25 mouse cellular contexts compared by ENCODE assay signal in genomic region chr2:49813151-49813550, GRCm38 (mm10). TPM values are rescaled to one million over a fixed set of nuclear protein-coding genes. Genes with fewer than 3 reads are reported as not detected.
DNase-seq lines count a peak whose midpoint lies in the region; ATAC-seq and TF ChIP-seq lines count a peak whose summit lies in the region.
"Had no signal": no experiment of that assay in that cellular context is flagged by ENCODE, and none has a peak within 500 bp of the region (broad histone marks: within the 10 kb centered on the region; RNA-seq: fewer than 3 reads in every experiment).

No protein-coding gene starts in this region.

- 50% methylated on average over 4 of the region's 4 CpGs for WGBS in limb, embryonic 15.5 days
- 73% methylated on average over 4 of the region's 4 CpGs for WGBS in limb, embryonic 10.5 days
- 50% methylated on average over 4 of the region's 4 CpGs for WGBS in stomach, embryonic 16.5 days
- 53% methylated on average over 4 of the region's 4 CpGs for WGBS in intestine, postnatal 0 days

- no peak overlapping the region for H3K4me3 ChIP-seq in limb, embryonic 15.5 days
- no peak overlapping the region for H3K4me3 ChIP-seq in limb, embryonic 10.5 days
- H3K4me3 ChIP-seq in myocyte = no peak overlapping the region
- H3K4me3 ChIP-seq in stomach, embryonic 16.5 days (replicated peaks; ENCODE audit: low read length) = no peak overlapping the region
- H3K4me3 ChIP-seq in intestine, postnatal 0 days (ENCODE audit: low read depth, low read length) = no peak overlapping the region
- H3K4me3 ChIP-seq: embryonic facial prominence, embryonic 10.5 days; embryonic facial prominence, embryonic 13.5 days; erythroblast, embryonic 14.5 days; forebrain, embryonic 12.5 days; forebrain, embryonic 15.5 days; heart, embryonic 12.5 days; heart, embryonic 15.5 days; hindbrain, embryonic 10.5 days; hindbrain, embryonic 13.5 days had no signal

- H3K4me1 ChIP-seq in limb, embryonic 15.5 days = peaks cover 19% of the 10 kb centered on the region
- peaks cover 16% of the 10 kb centered on the region for H3K4me1 ChIP-seq in limb, embryonic 10.5 days
- H3K4me1 ChIP-seq in stomach, embryonic 16.5 days (ENCODE audit: control insufficient read depth, insufficient read depth, low read length) = peaks cover 30% of the 10 kb centered on the region
- peaks cover 4% of the 10 kb centered on the region; the same call in 1 of the 2 replicates for H3K4me1 ChIP-seq in intestine, postnatal 0 days (replicated peaks; ENCODE audit: control insufficient read depth, insufficient read depth, low read length)

- 0 out of 2 replicates have a peak overlapping the region, but pooled peaks have one; percentile 30 for H3K27ac ChIP-seq in limb, embryonic 15.5 days
- H3K27ac ChIP-seq in limb, embryonic 10.5 days = no peak overlapping the region
- peak overlapping the region; percentile 69 for H3K27ac ChIP-seq in stomach, embryonic 16.5 days (ENCODE audit: low read length)
- H3K27ac ChIP-seq in intestine, postnatal 0 days (ENCODE audit: low read depth, low read length) = no peak overlapping the region
- H3K27ac ChIP-seq: embryonic facial prominence, embryonic 10.5 days; embryonic facial prominence, embryonic 13.5 days; forebrain, embryonic 12.5 days; forebrain, embryonic 15.5 days; heart, embryonic 15.5 days; hindbrain, embryonic 10.5 days; hindbrain, embryonic 13.5 days had no signal

- H3K79me2 ChIP-seq in myocyte (ENCODE audit: control insufficient read depth, insufficient read depth) = no peaks in the 10 kb centered on the region

- DNase-seq in limb, embryonic 10.5 days (ENCODE audit: low spot score) = no peak
- DNase-seq in embryo, embryonic 11 days = no peak
- DNase-seq: adrenal gland, postnatal 14 days; cerebellum, adult 11 months; cerebellum, adult 2 months; cerebellum, adult 9-11 months; cerebellum, postnatal 25 days; gastrocnemius, postnatal 25 days; heart, postnatal 10 days; heart, postnatal 36 days had no signal

- ATAC-seq in limb, embryonic 15.5 days (ENCODE audit: insufficient number of reproducible peaks, low FRiP score, low TSS enrichment, low read depth) = no peak
- no peak for ATAC-seq in stomach, embryonic 16.5 days (ENCODE audit: insufficient read depth, low FRiP score)
- no peak for ATAC-seq in intestine, postnatal 0 days
- ATAC-seq: CD4-positive, CD25-positive, alpha-beta regulatory T cell, adult 4 months; forebrain, embryonic 15.5 days; hindbrain, embryonic 16.5 days had no signal

- no peak for TF ChIP-seq CTCF in intestine, postnatal 0 days (IDR thresholded peaks at IDR 0.05; ENCODE audit: low read depth)

- no peaks in the 10 kb centered on the region for H3K36me3 ChIP-seq in limb, embryonic 15.5 days
- no peaks in the 10 kb centered on the region for H3K36me3 ChIP-seq in limb, embryonic 10.5 days
- no peaks in the 10 kb centered on the region for H3K36me3 ChIP-seq in myocyte (ENCODE audit: control insufficient read depth, insufficient read depth)
- H3K36me3 ChIP-seq in stomach, embryonic 16.5 days (ENCODE audit: control insufficient read depth, insufficient read depth, low read length) = no peaks in the 10 kb centered on the region
- no peaks in the 10 kb centered on the region for H3K36me3 ChIP-seq in intestine, postnatal 0 days (ENCODE audit: control insufficient read depth, insufficient read depth)
- H3K36me3 ChIP-seq: embryonic facial prominence, embryonic 10.5 days; embryonic facial prominence, embryonic 13.5 days; forebrain, embryonic 12.5 days; forebrain, embryonic 15.5 days; heart, embryonic 12.5 days; heart, embryonic 15.5 days; hindbrain, embryonic 10.5 days; hindbrain, embryonic 13.5 days had no signal

- TF ChIP-seq POLR2A in myocyte (IDR thresholded peaks at IDR 0.05; ENCODE audit: insufficient read length, low read depth) = no peak

- H3ac ChIP-seq in myocyte (ENCODE audit: control insufficient read depth, insufficient read length) = no peak overlapping the region

- H3K27me3 ChIP-seq in limb, embryonic 15.5 days = no peaks in the 10 kb centered on the region
- H3K27me3 ChIP-seq in limb, embryonic 10.5 days (ENCODE audit: low read depth, poor library complexity, severe bottlenecking) = no peaks in the 10 kb centered on the region
- no peaks in the 10 kb centered on the region for H3K27me3 ChIP-seq in myocyte (ENCODE audit: control insufficient read depth, insufficient read depth, insufficient read length)
- H3K27me3 ChIP-seq in stomach, embryonic 16.5 days (ENCODE audit: control insufficient read depth, insufficient read depth, low read length) = no peaks in the 10 kb centered on the region
- H3K27me3 ChIP-seq in intestine, postnatal 0 days (replicated peaks; ENCODE audit: control insufficient read depth, insufficient read depth, low read length) = no peaks in the 10 kb centered on the region
- H3K27me3 ChIP-seq: embryonic facial prominence, embryonic 13.5 days; forebrain, embryonic 12.5 days; forebrain, embryonic 15.5 days; heart, embryonic 15.5 days had no signal

- no peak overlapping the region for H3K4me2 ChIP-seq in limb, embryonic 15.5 days
- peak overlapping the region; percentile 69 for H3K4me2 ChIP-seq in myocyte (ENCODE audit: low read depth)
- H3K4me2 ChIP-seq in stomach, embryonic 16.5 days (ENCODE audit: low read depth, low read length) = 0 out of 2 replicates have a peak overlapping the region, but pooled peaks have one; percentile 6
- H3K4me2 ChIP-seq in intestine, postnatal 0 days (replicated peaks; ENCODE audit: low read depth) = no peak overlapping the region
- H3K4me2 ChIP-seq: embryonic facial prominence, embryonic 13.5 days; forebrain, embryonic 12.5 days; forebrain, embryonic 15.5 days; heart, embryonic 12.5 days; heart, embryonic 15.5 days; hindbrain, embryonic 13.5 days had no signal

- no peaks in the 10 kb centered on the region for H3K9me3 ChIP-seq in limb, embryonic 15.5 days
- H3K9me3 ChIP-seq in limb, embryonic 10.5 days (replicated peaks) = no peaks in the 10 kb centered on the region
- no peaks in the 10 kb centered on the region for H3K9me3 ChIP-seq in stomach, embryonic 16.5 days (replicated peaks; ENCODE audit: control insufficient read depth, low read length)
- H3K9me3 ChIP-seq in intestine, postnatal 0 days (ENCODE audit: control insufficient read depth) = no peaks in the 10 kb centered on the region
- H3K9me3 ChIP-seq: embryonic facial prominence, embryonic 10.5 days; embryonic facial prominence, embryonic 13.5 days; forebrain, embryonic 12.5 days; forebrain, embryonic 15.5 days; heart, embryonic 12.5 days; heart, embryonic 15.5 days; hindbrain, embryonic 10.5 days; hindbrain, embryonic 13.5 days had no signal

- H3K9ac ChIP-seq in limb, embryonic 15.5 days = no peak overlapping the region
- no peak overlapping the region for H3K9ac ChIP-seq in stomach, embryonic 16.5 days (ENCODE audit: low read length)
- H3K9ac ChIP-seq in intestine, postnatal 0 days (ENCODE audit: low read depth, low read length) = no peak overlapping the region
- H3K9ac ChIP-seq: embryonic facial prominence, embryonic 13.5 days; forebrain, embryonic 12.5 days; forebrain, embryonic 15.5 days; heart, embryonic 12.5 days; heart, embryonic 15.5 days; hindbrain, embryonic 13.5 days had no signal

TF ChIP-seq in myocyte, 11 proteins besides CTCF, POLR2A, EP300 and RAD21:
- TF ChIP-seq TCF3 (IDR thresholded peaks at IDR 0.05; ENCODE audit: insufficient read length, low read depth) (no peak), MAX (IDR thresholded peaks at IDR 0.05; ENCODE audit: low read depth) (no peak), MYOD1 (IDR thresholded peaks at IDR 0.05; ENCODE audit: control insufficient read depth in 1 of 3, insufficient read length in 2 of 3, low read depth in 2 of 3) (no peak), MYOG (IDR thresholded peaks at IDR 0.05; ENCODE audit: control insufficient read depth in 1 of 3, insufficient read depth in 1 of 3, insufficient read length in 2 of 3, low read depth in 2 of 3) (no peak), TCF12 (IDR thresholded peaks at IDR 0.05; ENCODE audit: insufficient read depth, poor library complexity, severe bottlenecking) (no peak), E2F4 (IDR thresholded peaks at IDR 0.05; ENCODE audit: insufficient read depth) (no peak), USF1 (IDR thresholded peaks at IDR 0.05; ENCODE audit: low read depth) (no peak), POLR2AphosphoS2 (IDR thresholded peaks at IDR 0.05; ENCODE audit: insufficient read length, low read depth) (no peak), REST (IDR thresholded peaks at IDR 0.05; ENCODE audit: insufficient read depth, insufficient read length) (no peak), SRF (IDR thresholded peaks at IDR 0.05; ENCODE audit: control insufficient read depth, insufficient read length, low read depth) (no peak), CEBPB (IDR thresholded peaks at IDR 0.05; ENCODE audit: insufficient read depth, poor library complexity, severe bottlenecking) (no peak)

RNA-seq across cellular contexts. Expression of gene Lypd6b, which starts 25.7 kb away (rescaled TPM):
- 15.8 and 18.7 TPM in 2 replicates for polyA plus RNA-seq in limb, embryonic 15.5 days (2015; fragmentation: Nextera tagmentation; extraction: Ambion mirVana)
- polyA plus RNA-seq in limb, embryonic 10.5 days (2016; fragmentation: Nextera tagmentation; extraction: Ambion mirVana) = 3.8 and 3.9 TPM in 2 replicates
- polyA plus RNA-seq in myocyte (2012; fragmentation: generic; extraction: Trizol) = 0.35 TPM
- 20.8 and 26.4 TPM in 2 replicates for polyA plus RNA-seq in stomach, embryonic 16.5 days (2015; fragmentation: Nextera tagmentation; extraction: Ambion mirVana)
- 0.68 and 0.73 TPM in 2 replicates for polyA plus RNA-seq in intestine, postnatal 0 days (2015; fragmentation: Nextera tagmentation; extraction: Ambion mirVana)
- polyA plus RNA-seq: erythroblast, embryonic 14.5 days had no signal

Comparison
In these comparisons a context has a peak if more than half of its experiments do, and no peak if none do; other contexts are left out.
1. H3K27ac ChIP-seq: peak in limb, embryonic 15.5 days (single experiment) and stomach, embryonic 16.5 days (single experiment); none in limb, embryonic 10.5 days (single experiment) and intestine, postnatal 0 days (single experiment).
2. H3K4me2 ChIP-seq: peak in myocyte (single experiment) and stomach, embryonic 16.5 days (single experiment); none in limb, embryonic 15.5 days (single experiment) and intestine, postnatal 0 days (single experiment).